ENCODE assay signal across 27 mouse cellular contexts in the genomic region with DNA sequence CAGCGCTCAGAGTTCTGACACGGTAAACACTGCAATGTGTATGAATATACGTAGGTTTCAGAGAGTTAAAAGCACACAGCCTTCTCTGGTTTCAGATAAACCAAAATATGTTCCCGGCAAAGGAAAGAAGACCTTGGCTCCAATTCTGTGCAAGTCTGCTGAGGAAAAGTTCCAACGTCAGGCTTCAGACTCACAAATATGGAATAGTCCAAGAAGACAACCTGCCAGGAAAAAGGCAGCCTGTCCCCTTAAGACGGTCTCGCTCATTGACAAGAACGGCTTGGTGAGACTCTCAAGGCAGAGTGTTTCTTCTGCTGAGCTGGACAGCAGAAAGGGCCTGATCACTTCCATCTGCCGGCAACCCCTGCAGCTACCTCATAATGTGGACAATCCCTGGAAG. TPM values are rescaled to one million over a fixed set of nuclear protein-coding genes. Genes with fewer than 3 reads are reported as not detected.
DNase-seq lines count a peak whose midpoint lies in the region; ATAC-seq lines count a peak whose summit lies in the region.
"Had no signal": no experiment of that assay in that cellular context is flagged by ENCODE, and none has a peak within 500 bp of the region (broad histone marks: within the 10 kb centered on the region; RNA-seq: fewer than 3 reads in every experiment).

No protein-coding gene starts in this region.

- 73% methylated on average over 9 of the region's 9 CpGs for WGBS in heart, embryonic 12.5 days
- 67% methylated on average over 9 of the region's 9 CpGs for WGBS in embryonic facial prominence, embryonic 10.5 days

- H3K36me3 ChIP-seq in heart, embryonic 12.5 days = no peaks in the 10 kb centered on the region
- no peaks in the 10 kb centered on the region for H3K36me3 ChIP-seq in embryonic facial prominence, embryonic 10.5 days (replicated peaks)
- H3K36me3 ChIP-seq: heart, embryonic 13.5 days; hindbrain, embryonic 15.5 days; liver, embryonic 13.5 days; midbrain, embryonic 12.5 days; neural tube, embryonic 12.5 days had no signal

- ATAC-seq in heart, embryonic 12.5 days (ENCODE audit: insufficient number of reproducible peaks, low FRiP score) = no peak
- ATAC-seq: CD4-positive, CD25-positive, alpha-beta regulatory T cell, adult 4 months; intestine, postnatal 0 days; Patski had no signal

- H3K27ac ChIP-seq in heart, embryonic 12.5 days (ENCODE audit: poor library complexity, severe bottlenecking) = no peak overlapping the region
- no peak overlapping the region for H3K27ac ChIP-seq in embryonic facial prominence, embryonic 10.5 days (replicated peaks)
- H3K27ac ChIP-seq: heart, embryonic 13.5 days; hindbrain, embryonic 15.5 days; liver, embryonic 13.5 days; macrophage; midbrain, embryonic 12.5 days; neural tube, embryonic 12.5 days had no signal

- intact Hi-C loops in heart, postnatal 10 days (cut with DNase I) = loop anchor here (5.0 kb wide), 1 partner anchor 89 kb away; no protein-coding TSS in a partner anchor

- no peak overlapping the region for H3K4me2 ChIP-seq in heart, embryonic 12.5 days
- H3K4me2 ChIP-seq: heart, embryonic 13.5 days; hindbrain, embryonic 15.5 days; liver, embryonic 13.5 days; lung, embryonic 14.5 days; midbrain, embryonic 12.5 days; neural tube, embryonic 12.5 days had no signal

- H3K4me3 ChIP-seq in heart, embryonic 12.5 days = no peak overlapping the region
- no peak overlapping the region for H3K4me3 ChIP-seq in embryonic facial prominence, embryonic 10.5 days
- H3K4me3 ChIP-seq: heart, embryonic 13.5 days; hindbrain, embryonic 15.5 days; liver, embryonic 13.5 days; midbrain, embryonic 12.5 days; neural tube, embryonic 12.5 days had no signal

- no peaks in the 10 kb centered on the region for H3K27me3 ChIP-seq in heart, embryonic 12.5 days (replicated peaks)
- H3K27me3 ChIP-seq in embryonic facial prominence, embryonic 10.5 days (replicated peaks; ENCODE audit: low read depth, poor library complexity, severe bottlenecking) = peaks cover 23% of the 10 kb centered on the region
- H3K27me3 ChIP-seq: heart, embryonic 13.5 days; hindbrain, embryonic 15.5 days; liver, embryonic 13.5 days; Patski had no signal

- peaks cover 28% of the 10 kb centered on the region for H3K4me1 ChIP-seq in heart, embryonic 12.5 days (replicated peaks)
- peaks cover 32% of the 10 kb centered on the region for H3K4me1 ChIP-seq in embryonic facial prominence, embryonic 10.5 days

- DNase-seq in embryo, embryonic 10 days (ENCODE audit: low spot score) = peak; percentile 49
- DNase-seq in embryo, embryonic 11 days = no peak
- peak; percentile 31 to 41 for DNase-seq in heart, postnatal 10 days
- DNase-seq in kidney, postnatal 4 days = peak; percentile 25 to 38
- no peak for DNase-seq in kidney, adult 11 months
- DNase-seq in embryonic facial prominence, embryonic 10.5 days (ENCODE audit: low spot score) = peak; percentile 34
- DNase-seq in cerebellum, adult 8-10 months = no peak
- DNase-seq: adrenal gland, postnatal 10 days; cerebellum, adult 11 months; cerebellum, postnatal 14 days; liver, embryonic 13.5 days; lung, embryonic 14.5 days; thymus, adult 2 months had no signal

- no peak overlapping the region for H3K9ac ChIP-seq in heart, embryonic 12.5 days
- H3K9ac ChIP-seq: heart, embryonic 13.5 days; hindbrain, embryonic 15.5 days; liver, embryonic 13.5 days; lung, embryonic 14.5 days; midbrain, embryonic 12.5 days; neural tube, embryonic 12.5 days had no signal

- H3K9me3 ChIP-seq in heart, embryonic 12.5 days (replicated peaks) = no peaks in the 10 kb centered on the region
- no peaks in the 10 kb centered on the region for H3K9me3 ChIP-seq in embryonic facial prominence, embryonic 10.5 days
- H3K9me3 ChIP-seq: heart, embryonic 13.5 days; hindbrain, embryonic 15.5 days; liver, embryonic 13.5 days; midbrain, embryonic 12.5 days; neural tube, embryonic 12.5 days had no signal

RNA-seq across cellular contexts. Expression of gene Nt5dc3, which starts 2.5 kb away (rescaled TPM):
- 10 to 100 TPM; 37.4 to 41.9 TPM for total RNA-seq in heart, postnatal 10 days (2021)
- 2.0 and 2.7 TPM in 2 replicates for polyA plus RNA-seq in heart, embryonic 12.5 days (2016; fragmentation: Nextera tagmentation; extraction: Ambion mirVana)
- 0.75 and 0.85 TPM in 2 replicates for polyA plus RNA-seq in embryonic facial prominence, embryonic 10.5 days (2016; fragmentation: Nextera tagmentation; extraction: Ambion mirVana)

RNA-seq across cellular contexts. Expression of gene Gm49358, which starts 12.5 kb away (rescaled TPM):
- total RNA-seq in heart, postnatal 10 days (2021) = 10 to 100 TPM; 11.8 to 16.2 TPM
- polyA plus RNA-seq in heart, embryonic 12.5 days (2016; fragmentation: Nextera tagmentation; extraction: Ambion mirVana) = not detected in 2 replicates
- not detected in 2 replicates for polyA plus RNA-seq in embryonic facial prominence, embryonic 10.5 days (2016; fragmentation: Nextera tagmentation; extraction: Ambion mirVana)
- polyA plus RNA-seq: brain, embryonic 14.5 days; CD4-positive, CD25-positive, alpha-beta regulatory T cell, adult 4 months; forebrain, embryonic 11.5 days; heart, embryonic 13.5 days; hindbrain, embryonic 15.5 days; intestine, postnatal 0 days; large intestine, adult 2 months; limb, embryonic 11.5 days; liver, embryonic 13.5 days; lung, embryonic 14.5 days; midbrain, embryonic 12.5 days; neural tube, embryonic 12.5 days; small intestine, adult 2 months; thymus, adult 2 months had no signal

Comparison
In these comparisons a context has a peak if more than half of its experiments do, and no peak if none do; other contexts are left out.
1. DNase-seq: peak in embryo, embryonic 10 days (single experiment), heart, postnatal 10 days (2 of 2), kidney, postnatal 4 days (2 of 2) and embryonic facial prominence, embryonic 10.5 days (single experiment); none in embryo, embryonic 11 days (single experiment), kidney, adult 11 months (single experiment) and cerebellum, adult 8-10 months (single experiment).